Mouse (Mus musculus) ES-E14 (cell line): Measurements from ENCODE around the gene Gimap8.

Source experiments
- CHD2 ChIP-seq: IDR thresholded peaks from 2 replicates; pipeline ENCODE4 v1.6.1; 2014; ENCODE audit warnings: mild to moderate bottlenecking, low read depth, low read length, inconsistent platforms
- HCFC1 ChIP-seq: IDR thresholded peaks from 2 replicates; pipeline ENCODE4 v1.6.1; 2012; ENCODE audit warnings: low read length, inconsistent platforms, borderline replicate concordance; ENCODE audit not compliant: insufficient read depth
- MAFK ChIP-seq: IDR thresholded peaks from 2 replicates; pipeline ENCODE4 v1.6.1; 2014; ENCODE audit warnings: mild to moderate bottlenecking, low read depth, low read length, inconsistent platforms; ENCODE audit not compliant: insufficient read depth
- ZC3H11A ChIP-seq: IDR thresholded peaks from 2 replicates; pipeline ENCODE4 v1.6.1; 2012; ENCODE audit warnings: low read depth, mild to moderate bottlenecking, inconsistent platforms, low read length, borderline replicate concordance
- ZNF384 ChIP-seq: IDR thresholded peaks from 2 replicates; pipeline ENCODE4 v1.6.1; 2012; ENCODE audit warnings: low read depth, low read length, inconsistent platforms

GRCm38 (mm10) chr6:48696830-48697554 lies 50.0 kb downstream of the Gimap8 start:
- no peak for TF ChIP-seq HCFC1
- no peak for TF ChIP-seq CHD2
- no peak for TF ChIP-seq ZNF384
- no peak for TF ChIP-seq MAFK
- TF ChIP-seq ZC3H11A: no peak
